Mouse (Mus musculus): ENCODE measurements around the gene Exoc1. TPM values are rescaled to one million over a fixed set of nuclear protein-coding genes. Genes with fewer than 3 reads are reported as not detected.

Exoc1 gene
- polyA plus RNA-seq, 1 experiment from 2014 or later: 28.9 TPM

GRCm38 (mm10) chr5:76615276-76615675 lies 86.2 kb downstream of the Exoc1 start:
- 93% methylated on average over 8 of the region's 8 CpGs for WGBS

GRCm38 (mm10) chr5:76616196-76616747 lies 87.2 kb downstream of the Exoc1 start:
- Histone ChIP-seq H3K36me3 (peaks cover 24% of the 10 kb centered on the region), H3K4me3 (replicated peaks) (no peak overlapping the region), H3K4me2 (replicated peaks) (no peak overlapping the region), H3K4me1 (replicated peaks) (no peaks in the 10 kb centered on the region), H3K27ac (no peak overlapping the region), H3K27me3 (replicated peaks) (no peaks in the 10 kb centered on the region), H3K9ac (no peak overlapping the region), H3K9me3 (no peaks in the 10 kb centered on the region)
- WGBS: 74% methylated on average over 2 of the region's 2 CpGs
- no peak for ATAC-seq

More at GRCm38 (mm10) chr5:76615276-76615675, 86.2 kb downstream of the Exoc1 start:
- Histone ChIP-seq H3K4me2 (replicated peaks) (no peak overlapping the region), H3K27me3 (replicated peaks) (no peaks in the 10 kb centered on the region), H3K4me3 (replicated peaks) (no peak overlapping the region), H3K9me3 (no peaks in the 10 kb centered on the region), H3K9ac (no peak overlapping the region), H3K36me3 (peaks cover 24% of the 10 kb centered on the region), H3K27ac (no peak overlapping the region), H3K4me1 (replicated peaks) (no peaks in the 10 kb centered on the region)
- no peak for ATAC-seq

- no peaks in the 10 kb centered on the region for H3K9me3 ChIP-seq
- H3K36me3 ChIP-seq: peaks cover 20% of the 10 kb centered on the region
- no peak overlapping the region for H3K4me2 ChIP-seq (replicated peaks)
- no peaks in the 10 kb centered on the region for H3K4me1 ChIP-seq (replicated peaks)
- no peak overlapping the region for H3K9ac ChIP-seq
- H3K27me3 ChIP-seq (replicated peaks): no peaks in the 10 kb centered on the region
- H3K4me3 ChIP-seq (replicated peaks): no peak overlapping the region
- H3K27ac ChIP-seq: no peak overlapping the region
- 62% methylated on average over 7 of the region's 7 CpGs for WGBS
- ATAC-seq: no peak
These were observed 89.6 kb downstream of the Exoc1 start for GRCm38 (mm10) chr5:76618750-76619149.

Other genes with a start within 250 kb of the Exoc1 start
- 11.4 and 13.5 TPM in 2 replicates for gene Clock, start 224.5 kb upstream of the Exoc1 start, polyA plus RNA-seq (2015; fragmentation: Nextera tagmentation; extraction: Ambion mirVana)
- not detected in 2 replicates for gene Pdcl2, start 198.2 kb upstream of the Exoc1 start, polyA plus RNA-seq (2015; fragmentation: Nextera tagmentation; extraction: Ambion mirVana)
- gene Nmu, start 165.5 kb upstream of the Exoc1 start, polyA plus RNA-seq (2015; fragmentation: Nextera tagmentation; extraction: Ambion mirVana): 0.29 TPM in 1 of 2 replicates, not detected in the other
- gene Gm7271, start 45.3 kb upstream of the Exoc1 start, polyA plus RNA-seq (2015; fragmentation: Nextera tagmentation; extraction: Ambion mirVana): not detected in 2 replicates
- gene Cep135, start 59.4 kb downstream of the Exoc1 start, polyA plus RNA-seq (2015; fragmentation: Nextera tagmentation; extraction: Ambion mirVana): 5.9 and 6.6 TPM in 2 replicates
- gene C530008M17Rik, start 127.2 kb downstream of the Exoc1 start, polyA plus RNA-seq (2015; fragmentation: Nextera tagmentation; extraction: Ambion mirVana): 15.7 and 16.5 TPM in 2 replicates